Mouse (Mus musculus) heart, adult 2 months (tissue): ENCODE measurements at regions not wholly inside any gene's neighbourhood (a gene's known extent, or its start where the extent isn't known, plus 50 kb on each side); places are given as distances from the start of the nearest gene placed in this dataset.

Source experiments
- CTCF ChIP-seq: fragments of 200-600 bp; IDR thresholded peaks from 2 replicates; pipeline ENCODE4 v1.8.1; 2022; ENCODE audit warnings: antibody characterized with exemption, mild to moderate bottlenecking, moderate library complexity
- EP300 ChIP-seq: fragments of 200-500 bp; IDR thresholded peaks from 2 replicates; pipeline ENCODE4 v1.6.1; 2011; ENCODE audit warnings: low read depth, low read length, control low read depth; ENCODE audit not compliant: insufficient read depth
- POLR2A ChIP-seq: fragments of 200-500 bp; IDR thresholded peaks from 2 replicates; pipeline ENCODE4 v1.6.1; 2011; ENCODE audit warnings: mild to moderate bottlenecking, low read depth, low read length, control low read depth; ENCODE audit not compliant: insufficient read depth

- TF ChIP-seq EP300 (no peak), POLR2A (no peak), CTCF (no peak)
These were observed 348.0 kb upstream of the Syt1 start for GRCm38 (mm10) chr10:109358812-109359211.
